Mouse (Mus musculus): ENCODE data around the gene Ksr1. TPM values are rescaled to one million over a fixed set of nuclear protein-coding genes. Genes with fewer than 3 reads are reported as not detected.

Gene Ksr1
- polyA plus RNA-seq, 1 experiment from 2014 or later = 3.5 TPM

DNA sequence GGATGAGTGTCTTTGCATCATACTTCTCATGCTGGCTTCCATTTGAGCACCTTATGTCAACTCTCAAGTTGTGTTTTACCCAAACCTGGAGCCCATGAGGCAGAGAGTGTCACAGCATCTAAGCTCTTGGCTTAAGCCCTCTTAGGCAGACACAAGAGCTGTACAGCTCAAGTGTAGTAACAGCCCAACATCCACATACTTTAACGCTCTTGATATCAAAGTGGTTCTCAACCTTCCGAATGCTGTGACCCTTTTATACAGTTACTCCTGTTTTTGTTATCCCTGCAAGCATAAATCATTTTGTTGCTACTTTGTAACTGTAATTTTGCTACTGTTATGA, 80.0 kb downstream of the Ksr1 start:
- WGBS = 98% methylated on average over 2 of the region's 2 CpGs

DNA sequence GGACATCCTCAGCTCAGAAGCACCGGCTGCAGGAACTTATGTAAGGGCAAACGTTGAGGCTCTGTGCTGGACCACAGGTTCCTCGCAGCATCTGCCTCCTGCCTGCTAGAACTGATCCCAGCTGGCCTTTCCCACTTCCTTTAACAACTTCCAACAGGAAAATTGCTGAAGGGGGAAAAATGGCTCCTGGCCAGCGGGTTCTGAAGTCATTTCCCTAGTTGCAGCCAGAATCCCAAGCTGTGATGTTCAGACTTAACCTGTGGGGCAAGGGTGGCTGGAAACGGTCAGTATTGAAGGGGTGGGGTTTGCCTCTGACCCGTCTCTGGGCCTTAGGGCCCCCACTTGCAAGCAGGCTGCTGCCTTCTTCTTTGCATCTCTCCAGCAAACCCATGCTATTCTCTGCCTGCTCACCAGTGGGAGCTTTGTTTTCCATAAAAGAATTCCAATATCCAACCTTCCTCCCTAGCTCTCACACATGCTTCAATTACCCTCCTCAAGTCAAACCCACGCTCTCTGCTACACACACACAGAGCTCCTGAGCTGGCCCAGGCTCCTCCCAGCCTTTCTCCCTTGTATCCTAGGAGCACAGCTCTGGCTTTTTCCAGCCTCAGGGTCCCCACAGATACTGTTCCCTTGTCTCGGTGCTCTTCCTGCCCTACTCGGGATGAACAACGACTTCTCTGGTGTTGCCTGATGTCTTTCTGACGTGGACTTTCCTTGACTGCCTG, 80.6 kb downstream of the Ksr1 start:
- no peak for ATAC-seq (ENCODE audit: low FRiP score)
- no peak overlapping the region for H3K9ac ChIP-seq
- peaks cover 41% of the 10 kb centered on the region for H3K4me1 ChIP-seq (replicated peaks)
- no peaks in the 10 kb centered on the region for H3K9me3 ChIP-seq
- H3K36me3 ChIP-seq = no peaks in the 10 kb centered on the region
- H3K27ac ChIP-seq = 0 out of 2 replicates have a peak overlapping the region, but pooled peaks have one; percentile 12
- H3K4me2 ChIP-seq = no peak overlapping the region
- 72% methylated on average over 11 of the region's 11 CpGs for WGBS
- no peaks in the 10 kb centered on the region for H3K27me3 ChIP-seq
- no peak overlapping the region for H3K4me3 ChIP-seq

More for the DNA sequence above, 80.0 kb downstream of the Ksr1 start:
- Histone ChIP-seq H3K4me3 (no peak overlapping the region), H3K27me3 (no peaks in the 10 kb centered on the region), H3K4me2 (no peak overlapping the region), H3K27ac (no peak overlapping the region), H3K9me3 (no peaks in the 10 kb centered on the region), H3K4me1 (replicated peaks) (peaks cover 44% of the 10 kb centered on the region), H3K36me3 (no peaks in the 10 kb centered on the region), H3K9ac (no peak overlapping the region)
- ATAC-seq (ENCODE audit: low FRiP score) = no peak

DNA sequence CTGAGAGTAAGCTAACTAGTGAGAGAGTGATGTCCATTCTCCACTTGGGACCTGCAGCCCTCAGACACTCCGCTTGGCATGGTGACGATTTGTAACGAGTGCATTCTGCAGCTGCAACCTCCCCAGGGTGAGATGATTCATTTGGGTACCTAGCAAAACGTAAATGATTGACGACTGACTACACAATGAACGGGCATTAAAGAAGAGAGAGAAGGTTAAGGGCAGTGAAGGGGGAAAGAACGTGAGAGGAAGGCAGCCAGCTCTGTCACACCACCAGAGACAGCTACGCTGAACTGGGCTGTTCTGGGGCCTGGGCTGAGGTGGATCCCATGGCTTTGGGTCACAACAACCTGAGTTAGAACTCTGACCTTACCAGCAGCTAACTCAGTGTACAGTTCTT, 81.9 kb downstream of the Ksr1 start:
- Histone ChIP-seq H3K9me3 (no peaks in the 10 kb centered on the region), H3K27ac (no peak overlapping the region), H3K9ac (no peak overlapping the region), H3K27me3 (no peaks in the 10 kb centered on the region), H3K4me1 (replicated peaks) (peaks cover 28% of the 10 kb centered on the region), H3K4me2 (no peak overlapping the region), H3K4me3 (no peak overlapping the region), H3K36me3 (no peaks in the 10 kb centered on the region)
- WGBS = 51% methylated on average over 8 of the region's 8 CpGs
- ATAC-seq (ENCODE audit: low FRiP score) = no peak

DNA sequence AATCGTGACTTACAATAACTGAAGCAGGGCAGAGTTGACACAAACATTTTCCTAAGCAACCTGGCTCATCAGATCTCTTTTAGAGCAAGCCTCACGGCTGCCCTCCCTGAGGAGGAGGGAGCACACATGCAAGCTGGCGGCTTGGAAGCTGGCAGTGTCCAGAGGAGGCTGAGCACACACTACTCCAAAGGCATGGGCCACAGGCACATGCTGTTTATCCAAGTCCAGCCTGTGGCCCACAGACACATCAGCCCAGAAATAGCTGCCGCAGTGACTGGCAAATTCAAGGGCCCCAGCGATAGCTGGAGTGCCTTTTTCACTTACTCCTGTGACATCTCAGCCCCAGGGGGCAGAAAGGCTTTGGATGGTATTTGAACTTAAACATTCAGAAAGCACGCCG, 82.6 kb downstream of the Ksr1 start:
- Histone ChIP-seq H3K4me1 (replicated peaks) (peaks cover 25% of the 10 kb centered on the region), H3K36me3 (no peaks in the 10 kb centered on the region), H3K4me3 (no peak overlapping the region), H3K9me3 (no peaks in the 10 kb centered on the region), H3K9ac (peak overlapping the region; percentile 24; the same call in 1 of the 2 replicates), H3K27ac (no peak overlapping the region), H3K27me3 (no peaks in the 10 kb centered on the region), H3K4me2 (no peak overlapping the region)
- ATAC-seq (ENCODE audit: low FRiP score) = no peak
- 79% methylated on average over 7 of the region's 7 CpGs for WGBS

DNA sequence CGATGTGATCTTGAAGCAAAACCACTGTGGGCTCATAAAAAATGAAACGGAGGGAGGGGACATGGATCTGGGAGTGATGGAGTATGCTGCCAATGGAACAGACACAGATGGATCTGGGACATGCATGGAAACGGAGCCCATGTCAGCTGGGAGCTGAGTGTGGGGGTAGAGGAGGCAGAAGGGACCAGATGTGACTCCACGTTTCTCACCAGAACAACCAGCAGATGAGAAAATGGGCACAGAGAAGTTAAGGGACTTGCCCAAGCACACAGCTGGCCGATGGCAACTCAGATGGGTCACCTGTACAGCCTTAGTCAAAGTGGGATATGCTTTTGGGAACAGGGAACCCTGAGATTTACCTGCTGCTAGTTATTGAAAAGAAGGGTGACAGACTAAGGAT, 83.3 kb downstream of the Ksr1 start:
- WGBS = 73% methylated on average over 5 of the region's 5 CpGs
- Histone ChIP-seq H3K4me1 (replicated peaks) (peaks cover 29% of the 10 kb centered on the region), H3K27ac (no peak overlapping the region), H3K27me3 (no peaks in the 10 kb centered on the region), H3K4me2 (no peak overlapping the region), H3K9ac (no peak overlapping the region), H3K9me3 (no peaks in the 10 kb centered on the region), H3K36me3 (no peaks in the 10 kb centered on the region), H3K4me3 (no peak overlapping the region)
- ATAC-seq (ENCODE audit: low FRiP score) = no peak

DNA sequence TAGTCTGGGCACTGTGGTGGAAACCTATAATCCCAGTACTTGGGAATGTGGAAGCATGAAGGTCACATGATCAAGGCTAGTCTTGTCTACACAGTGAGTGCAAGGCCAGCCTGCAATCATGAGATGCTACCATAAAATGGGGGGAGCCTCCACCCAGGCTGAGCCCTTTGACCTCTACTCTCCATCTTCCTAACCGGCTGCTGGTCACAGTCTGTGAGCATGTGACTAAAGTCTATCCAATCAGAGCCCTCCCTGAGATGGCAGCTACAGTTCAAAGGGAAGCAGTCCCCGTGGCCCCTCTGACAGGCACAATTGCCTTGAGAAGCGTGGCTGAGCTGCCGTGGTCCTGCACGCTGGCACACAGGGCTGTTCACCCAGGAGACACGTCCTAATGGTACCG, 84.4 kb downstream of the Ksr1 start:
- Histone ChIP-seq H3K36me3 (no peaks in the 10 kb centered on the region), H3K4me1 (replicated peaks) (peaks cover 40% of the 10 kb centered on the region), H3K27me3 (no peaks in the 10 kb centered on the region), H3K4me2 (no peak overlapping the region), H3K4me3 (no peak overlapping the region), H3K27ac (no peak overlapping the region), H3K9me3 (no peaks in the 10 kb centered on the region), H3K9ac (no peak overlapping the region)
- ATAC-seq (ENCODE audit: low FRiP score) = no peak
- 50% methylated on average over 7 of the region's 7 CpGs for WGBS

DNA sequence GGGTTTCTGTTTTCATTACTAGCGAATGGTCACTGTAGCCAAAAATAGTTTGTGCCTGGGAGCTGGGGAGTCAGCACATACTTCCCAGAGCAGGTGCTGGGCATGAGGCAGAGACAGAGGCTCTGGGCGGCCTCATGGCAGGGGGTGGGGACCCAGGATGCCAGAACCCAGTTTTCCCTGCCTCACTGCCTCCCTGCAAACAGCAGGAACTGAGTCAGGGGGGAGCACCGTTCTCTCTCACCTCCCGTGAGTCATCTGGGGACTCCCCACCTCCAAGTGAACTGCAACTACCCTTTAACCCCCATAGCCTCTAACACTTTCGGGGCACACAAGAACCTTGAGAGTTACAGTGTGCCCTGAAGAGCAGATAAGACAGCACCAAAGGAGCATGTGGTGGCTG, 86.4 kb downstream of the Ksr1 start:
- Histone ChIP-seq H3K27me3 (no peaks in the 10 kb centered on the region), H3K4me1 (replicated peaks) (peaks cover 45% of the 10 kb centered on the region), H3K9ac (no peak overlapping the region), H3K9me3 (no peaks in the 10 kb centered on the region), H3K36me3 (no peaks in the 10 kb centered on the region), H3K27ac (no peak overlapping the region), H3K4me3 (no peak overlapping the region), H3K4me2 (no peak overlapping the region)
- 77% methylated on average over 5 of the region's 5 CpGs for WGBS
- ATAC-seq (ENCODE audit: low FRiP score) = no peak

DNA sequence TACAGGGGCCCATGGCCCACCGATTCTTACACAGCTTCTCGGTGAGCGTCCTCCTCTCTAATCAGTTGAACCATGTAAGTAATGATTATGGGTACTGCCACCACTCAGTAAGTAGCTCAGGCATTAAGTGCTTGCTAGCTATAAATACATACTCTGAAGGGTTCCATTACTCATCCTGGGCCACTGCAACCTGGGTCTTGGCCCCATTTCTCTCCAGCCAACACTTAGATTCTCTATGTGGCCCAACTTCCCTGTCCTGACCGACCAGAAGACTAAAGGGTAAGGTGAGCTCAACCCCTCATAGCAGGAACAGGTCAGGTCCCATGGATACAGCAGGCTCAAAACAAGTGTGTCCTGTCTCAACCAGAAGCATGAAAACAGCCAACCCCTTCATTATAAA, 87.1 kb downstream of the Ksr1 start:
- Histone ChIP-seq H3K4me2 (no peak overlapping the region), H3K27me3 (no peaks in the 10 kb centered on the region), H3K36me3 (no peaks in the 10 kb centered on the region), H3K4me1 (replicated peaks) (peaks cover 44% of the 10 kb centered on the region), H3K27ac (no peak overlapping the region), H3K4me3 (no peak overlapping the region), H3K9ac (no peak overlapping the region), H3K9me3 (no peaks in the 10 kb centered on the region)
- ATAC-seq (ENCODE audit: low FRiP score) = no peak
- 92% methylated on average over 4 of the region's 4 CpGs for WGBS

DNA sequence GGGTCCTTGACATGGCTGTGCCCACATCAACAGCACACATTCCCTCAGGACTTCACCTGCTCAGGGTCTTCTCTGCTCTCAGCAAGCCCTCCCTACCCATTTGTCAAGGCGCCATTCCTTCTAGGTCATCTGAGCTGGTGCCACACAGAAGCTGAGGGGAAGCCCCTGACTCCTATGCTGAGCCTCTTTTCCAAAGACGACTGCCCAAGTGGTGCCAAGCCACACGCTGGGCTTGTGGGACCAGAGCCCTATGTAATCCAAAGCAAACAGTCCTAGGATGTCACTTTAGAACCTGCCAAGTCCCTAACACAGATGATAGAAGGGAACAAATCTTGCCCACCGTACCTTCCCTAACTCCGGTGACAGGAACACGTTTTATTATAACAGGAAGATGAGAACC, 87.6 kb downstream of the Ksr1 start:
- H3K36me3 ChIP-seq = no peaks in the 10 kb centered on the region
- no peaks in the 10 kb centered on the region for H3K9me3 ChIP-seq
- no peak for ATAC-seq (ENCODE audit: low FRiP score)
- no peaks in the 10 kb centered on the region for H3K27me3 ChIP-seq
- WGBS = 88% methylated on average over 6 of the region's 6 CpGs
- H3K4me3 ChIP-seq = no peak overlapping the region
- H3K4me2 ChIP-seq = no peak overlapping the region
- H3K27ac ChIP-seq = no peak overlapping the region
- H3K9ac ChIP-seq = no peak overlapping the region
- H3K4me1 ChIP-seq (replicated peaks) = peaks cover 42% of the 10 kb centered on the region

DNA sequence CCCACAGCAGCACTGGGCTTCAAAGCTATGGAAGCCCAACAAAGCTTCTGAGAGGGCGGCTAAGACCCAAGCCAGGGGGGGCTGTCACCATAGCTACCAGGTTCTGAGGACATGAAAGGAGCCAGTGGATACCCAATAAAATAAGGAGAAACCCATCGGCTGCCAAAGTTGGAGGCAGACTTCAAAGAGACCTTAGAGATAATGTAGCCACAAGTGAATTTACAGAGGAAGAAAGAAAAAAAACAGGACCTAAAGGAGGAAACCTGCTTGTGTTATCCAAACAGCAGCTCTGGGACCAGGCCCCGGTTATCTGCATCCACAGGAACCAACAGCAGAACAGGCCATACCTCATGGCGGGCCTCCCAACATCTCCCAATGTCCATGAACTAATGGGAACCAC, 88.4 kb downstream of the Ksr1 start:
- Histone ChIP-seq H3K36me3 (no peaks in the 10 kb centered on the region), H3K4me2 (no peak overlapping the region), H3K9me3 (no peaks in the 10 kb centered on the region), H3K27ac (peak overlapping the region; percentile 62; the same call in 1 of the 2 replicates), H3K27me3 (no peaks in the 10 kb centered on the region), H3K4me1 (replicated peaks) (peaks cover 44% of the 10 kb centered on the region), H3K4me3 (no peak overlapping the region), H3K9ac (no peak overlapping the region)
- ATAC-seq (ENCODE audit: low FRiP score) = no peak
- WGBS = 51% methylated on average over 4 of the region's 4 CpGs

DNA sequence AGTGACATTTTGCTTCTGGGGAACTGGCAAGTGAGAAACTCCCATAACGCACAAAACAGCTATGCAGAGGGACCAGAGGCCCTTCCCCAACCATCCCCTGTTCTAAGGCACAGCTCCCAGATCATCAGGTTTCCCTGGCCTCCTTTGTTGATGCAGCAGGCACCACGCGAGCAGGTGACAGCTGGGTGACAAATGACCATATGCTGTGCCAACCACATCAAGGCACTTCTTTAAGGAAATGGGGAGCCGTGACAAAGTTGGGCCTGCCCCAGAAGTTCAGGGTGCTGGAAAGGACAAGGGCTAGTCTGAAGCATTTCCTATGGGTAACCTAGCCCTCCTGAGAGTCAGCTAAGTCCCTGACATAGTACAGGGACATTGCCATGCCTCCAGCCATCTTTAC, 89.3 kb downstream of the Ksr1 start:
- Histone ChIP-seq H3K4me1 (replicated peaks) (peaks cover 44% of the 10 kb centered on the region), H3K27ac (no peak overlapping the region), H3K27me3 (no peaks in the 10 kb centered on the region), H3K36me3 (no peaks in the 10 kb centered on the region), H3K4me2 (no peak overlapping the region), H3K9me3 (no peaks in the 10 kb centered on the region), H3K4me3 (no peak overlapping the region), H3K9ac (no peak overlapping the region)
- no peak for ATAC-seq (ENCODE audit: low FRiP score)
- WGBS = 41% methylated on average over 4 of the region's 4 CpGs

DNA sequence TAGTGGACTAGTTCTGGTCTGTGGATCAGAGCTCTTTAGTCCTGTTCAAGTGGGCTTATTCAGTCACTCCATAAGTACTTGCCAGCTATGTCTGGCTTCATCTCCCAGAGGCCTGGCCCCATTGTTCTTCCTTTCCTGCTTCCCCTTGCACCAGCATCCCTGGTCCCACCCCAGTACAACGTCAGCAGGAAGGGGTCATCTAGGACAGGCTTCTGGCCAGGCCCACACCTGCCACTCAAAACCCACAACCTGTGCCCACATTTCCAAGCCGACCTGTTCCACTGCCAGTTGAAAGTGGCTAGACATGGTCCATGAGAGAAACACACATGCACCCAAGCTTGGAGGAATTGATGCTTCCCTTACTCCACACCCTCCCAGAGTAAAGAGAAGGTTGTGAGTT, 90.2 kb downstream of the Ksr1 start:
- Histone ChIP-seq H3K27ac (no peak overlapping the region), H3K36me3 (no peaks in the 10 kb centered on the region), H3K4me1 (replicated peaks) (peaks cover 44% of the 10 kb centered on the region), H3K27me3 (no peaks in the 10 kb centered on the region), H3K9ac (no peak overlapping the region), H3K4me2 (no peak overlapping the region), H3K4me3 (no peak overlapping the region), H3K9me3 (no peaks in the 10 kb centered on the region)
- WGBS = 58% methylated on average over 2 of the region's 2 CpGs
- ATAC-seq (ENCODE audit: low FRiP score) = no peak

DNA sequence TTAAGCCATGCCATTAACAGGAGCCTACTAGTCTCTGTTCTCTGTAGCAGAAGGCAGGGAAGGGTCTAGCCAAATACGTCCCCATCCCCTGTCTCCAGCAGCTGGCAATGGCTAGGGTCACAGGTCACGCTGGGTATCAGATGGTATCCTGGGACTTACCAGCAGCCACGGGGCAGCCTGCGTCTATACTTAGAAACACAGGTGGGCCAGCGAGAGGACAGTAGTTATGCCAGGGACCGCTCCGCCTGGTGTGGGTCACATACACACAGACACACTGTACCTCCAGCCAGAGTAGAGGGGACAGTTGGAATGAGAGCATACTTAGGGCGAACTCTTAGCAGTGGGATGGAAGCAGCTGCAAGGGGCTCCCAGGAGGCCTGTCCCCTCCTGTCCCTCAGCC, 91.0 kb downstream of the Ksr1 start:
- Histone ChIP-seq H3K4me2 (no peak overlapping the region), H3K4me1 (replicated peaks) (peaks cover 44% of the 10 kb centered on the region), H3K4me3 (no peak overlapping the region), H3K9ac (no peak overlapping the region), H3K9me3 (no peaks in the 10 kb centered on the region), H3K27ac (no peak overlapping the region), H3K36me3 (no peaks in the 10 kb centered on the region), H3K27me3 (no peaks in the 10 kb centered on the region)
- ATAC-seq (ENCODE audit: low FRiP score) = no peak
- 75% methylated on average over 8 of the region's 8 CpGs for WGBS
